Mouse (Mus musculus) gastrocnemius, postnatal 4 days (tissue): ENCODE results near the gene Gm2a. TPM values are rescaled to one million over a fixed set of nuclear protein-coding genes. Genes with fewer than 3 reads are reported as not detected.
A peak's percentile ranks its signal among the peaks of the same experiment; 100 is the strongest.

ENCODE experiments used
- DNase-seq, 2 experiments: peaks; one replicate each; pipeline ENCODE4 v3.0.0; 2021 to 2022; ENCODE audit warnings: low spot score in 2 of 2, mixed read lengths in 2 of 2
- long read RNA-seq, 2 experiments: library from polyadenylated mRNA; stranded (forward); transcript quantifications; one replicate each; pipeline ENCODE4 v2.0.0; 2021
- total RNA-seq, 2 experiments: library from RNA; stranded (reverse); gene quantifications; 2 replicates each; pipeline ENCODE4 v1.2.3; 2021

Gm2a gene
- total RNA-seq = 10 to 100 TPM; 15.4 to 15.8 TPM
- long read RNA-seq, experiment 1, full-length matches to known transcripts = 34 of 38 reads
- long read RNA-seq, experiment 1, partial matches to known transcripts = 2 of 38 reads
- long read RNA-seq, experiment 1, other reads (novel, unspliced or antisense) = 2 of 38 reads
- long read RNA-seq, experiment 2, full-length matches to known transcripts = 33 of 35 reads
- long read RNA-seq, experiment 2, partial matches to known transcripts = 1 of 35 reads
- long read RNA-seq, experiment 2, other reads (novel, unspliced or antisense) = 1 of 35 reads

DNA sequence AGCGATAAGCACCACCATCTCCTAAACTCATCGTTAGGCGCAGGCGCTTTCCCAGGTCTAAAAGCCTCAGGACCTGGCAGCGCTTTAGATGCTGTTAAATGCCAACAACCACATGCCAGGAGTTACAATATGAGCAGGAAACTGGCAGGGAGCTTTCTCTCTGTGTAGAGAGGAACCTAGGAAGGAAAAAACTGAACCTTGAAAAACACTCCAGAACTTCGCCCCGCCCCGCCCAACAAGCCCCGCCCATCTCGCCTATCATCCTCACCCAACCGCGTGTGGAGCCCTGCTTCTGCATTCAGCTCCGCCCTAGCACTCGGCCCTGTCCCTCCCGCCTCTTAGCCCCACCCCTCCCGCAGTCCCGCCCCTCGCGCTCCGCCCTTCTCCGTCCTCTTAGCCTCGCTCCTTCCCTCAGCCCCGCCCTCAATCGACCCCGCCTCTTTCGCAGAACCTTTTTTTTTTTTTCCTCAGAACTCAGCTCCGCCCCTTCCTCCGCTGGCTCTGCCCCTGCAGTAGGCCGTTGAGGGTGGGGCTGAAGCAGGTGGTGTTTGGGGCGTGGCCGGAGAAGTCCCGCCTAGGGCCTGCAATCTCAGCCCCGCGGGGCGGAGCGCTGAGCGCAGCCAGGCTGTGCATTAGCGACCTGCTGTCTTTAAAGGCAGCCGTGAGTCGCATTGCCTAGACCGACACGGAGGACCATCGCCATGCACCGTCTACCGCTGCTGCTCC, at the start of gene Gm2a:
Gene Gm2a (plus strand): TSS at position 653 of the 726 bp plus-strand sequence.
- DNase-seq = peak; percentile 77 to 92

DNA sequence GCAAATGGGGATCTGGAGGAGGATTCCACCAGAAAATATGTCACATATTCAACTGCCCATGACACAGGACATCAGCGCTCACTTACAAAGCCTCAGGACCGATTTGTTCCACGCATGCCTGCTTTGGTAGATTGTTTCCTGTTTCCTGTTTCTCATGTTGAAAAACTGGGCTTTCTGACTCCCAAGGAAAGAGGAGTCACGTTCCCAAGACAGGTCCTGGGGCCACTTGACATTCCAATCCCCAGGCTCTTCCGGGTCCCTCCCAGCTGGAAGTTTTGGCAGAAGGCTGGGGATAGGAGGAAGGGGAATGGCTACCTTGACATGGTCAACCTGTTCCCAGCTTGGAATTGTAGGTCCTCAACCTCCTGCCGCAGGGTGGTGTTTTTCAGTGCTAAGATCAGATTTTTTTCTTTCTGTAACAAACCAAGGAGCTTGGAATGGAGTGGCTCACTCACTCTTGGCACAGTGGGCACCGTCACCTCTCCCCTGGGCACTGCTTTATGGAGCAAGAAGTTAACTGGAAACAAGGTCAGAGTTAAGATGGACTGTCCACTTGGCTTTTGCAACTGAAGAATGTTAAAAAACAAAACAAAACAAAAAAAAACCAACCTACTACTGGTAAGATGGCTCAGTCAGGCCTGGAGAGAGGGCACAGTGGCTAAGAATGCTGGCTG, 46.9 kb upstream of the Gm2a start:
- DNase-seq = no peak

DNA sequence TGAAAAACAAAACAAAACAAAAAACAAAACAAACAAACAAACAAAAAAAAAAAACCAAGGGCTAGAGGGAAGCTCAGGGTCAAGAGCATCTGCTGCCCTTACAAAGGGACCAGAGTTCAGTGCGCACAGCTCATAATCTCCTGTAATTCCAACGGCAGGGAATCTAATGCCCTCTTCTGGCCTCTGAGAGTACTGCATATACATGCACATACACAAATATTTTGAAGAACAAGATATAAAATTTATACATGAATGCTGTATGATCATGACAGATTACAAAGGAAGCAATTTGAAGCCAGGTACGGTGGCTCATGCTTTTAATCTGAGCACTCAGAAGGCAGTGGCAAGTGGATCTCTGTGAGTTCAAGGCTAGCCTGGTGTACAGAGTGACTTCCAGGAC, 40.4 kb upstream of the Gm2a start:
- DNase-seq = no peak

DNA sequence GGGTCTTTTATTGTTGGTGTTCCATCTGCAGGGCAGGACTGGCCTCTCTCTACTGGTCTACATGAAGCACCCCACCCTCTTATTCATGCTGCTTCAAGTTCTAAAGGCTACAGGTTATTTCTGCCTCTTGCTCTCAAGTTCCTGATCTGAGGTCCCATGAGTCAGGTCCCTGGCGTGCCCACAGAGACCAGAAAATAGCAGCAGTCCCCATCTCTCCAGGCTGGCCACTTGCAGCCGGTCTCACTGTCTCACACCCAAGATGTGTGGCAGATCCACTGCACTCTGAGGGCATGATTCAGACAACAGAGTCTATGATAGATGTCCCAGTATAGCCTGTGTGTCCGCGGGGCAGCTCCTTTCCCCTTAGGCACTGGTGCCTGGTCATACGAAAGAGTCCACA, 37.1 kb upstream of the Gm2a start:
- no peak for DNase-seq

GRCm38 (mm10) chr11:55062856-55063255, 35.1 kb upstream of the Gm2a start:
- DNase-seq = no peak

DNA sequence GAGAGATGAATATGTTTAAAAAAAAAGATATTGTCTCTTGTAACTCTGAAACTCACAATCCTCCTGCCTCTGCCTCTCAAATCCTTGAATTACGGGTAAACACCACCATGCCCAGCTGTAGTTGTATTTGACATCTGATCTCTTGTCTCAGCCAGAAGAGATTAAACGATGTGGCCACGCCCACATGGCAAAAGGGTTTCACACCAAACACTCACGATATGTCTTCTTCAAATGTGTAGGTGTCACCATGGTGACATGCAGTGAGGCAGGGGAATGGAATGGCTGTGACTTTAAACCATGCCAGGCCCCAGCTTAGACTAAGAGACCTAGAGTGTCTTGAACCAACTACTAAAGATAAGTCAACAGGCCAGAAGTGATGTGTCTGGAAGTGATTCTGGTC, 31.0 kb upstream of the Gm2a start:
- no peak for DNase-seq

- no peak for DNase-seq
Observed at GRCm38 (mm10) chr11:55069023-55069422, 28.9 kb upstream of the Gm2a start.

GRCm38 (mm10) chr11:55071344-55071743, 26.6 kb upstream of the Gm2a start:
- DNase-seq = no peak

DNA sequence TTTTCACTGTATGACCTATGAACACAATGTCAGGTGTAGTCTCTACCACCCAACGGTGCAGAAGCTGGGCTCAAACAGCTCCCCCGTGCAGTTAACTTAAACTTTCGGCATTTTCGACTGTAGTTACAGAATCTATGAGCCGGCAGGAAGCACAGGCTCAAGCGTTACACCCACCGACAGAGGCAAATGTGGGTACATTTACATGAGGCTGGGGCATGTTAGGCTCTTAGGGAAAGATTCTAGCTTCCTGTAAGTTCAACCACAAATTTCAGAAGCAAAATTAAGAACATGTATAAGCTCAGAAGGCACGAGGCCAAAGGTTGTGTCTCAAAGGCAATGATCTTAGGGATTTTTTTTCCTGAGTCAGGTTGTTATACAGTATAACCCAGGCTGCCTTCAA, 25.4 kb upstream of the Gm2a start:
- no peak for DNase-seq

GRCm38 (mm10) chr11:55073191-55073590, 24.7 kb upstream of the Gm2a start:
- no peak for DNase-seq

DNA sequence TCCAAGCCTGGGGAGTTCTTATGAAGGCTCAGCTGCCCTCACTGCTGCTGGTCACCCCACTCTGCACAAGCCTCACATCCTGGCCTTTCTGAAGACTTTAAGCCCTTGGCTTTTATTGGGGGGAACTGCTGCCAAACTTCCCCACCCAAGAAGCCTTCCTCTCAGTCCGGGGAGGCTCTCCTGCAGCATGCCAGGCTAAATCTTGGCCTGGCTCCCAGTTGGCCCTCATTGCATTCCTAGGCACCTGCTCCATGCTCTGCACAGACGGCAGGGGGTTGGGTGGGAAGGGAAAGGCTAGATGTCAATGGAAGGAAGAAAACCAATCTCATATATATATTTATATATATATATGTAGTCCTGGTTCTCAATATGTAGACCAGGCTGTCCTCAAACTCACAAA, 22.3 kb upstream of the Gm2a start:
- DNase-seq = peak in 1 of 2 experiments; percentile 40

GRCm38 (mm10) chr11:55076234-55076633, 21.7 kb upstream of the Gm2a start:
- DNase-seq = no peak

- DNase-seq = peak; percentile 40 to 59
Observed at GRCm38 (mm10) chr11:55077331-55078231, 20.3 kb upstream of the Gm2a start, which contains the start of gene Ccdc69. Ccdc69 (minus strand) TSS chr11:55078131.

DNA sequence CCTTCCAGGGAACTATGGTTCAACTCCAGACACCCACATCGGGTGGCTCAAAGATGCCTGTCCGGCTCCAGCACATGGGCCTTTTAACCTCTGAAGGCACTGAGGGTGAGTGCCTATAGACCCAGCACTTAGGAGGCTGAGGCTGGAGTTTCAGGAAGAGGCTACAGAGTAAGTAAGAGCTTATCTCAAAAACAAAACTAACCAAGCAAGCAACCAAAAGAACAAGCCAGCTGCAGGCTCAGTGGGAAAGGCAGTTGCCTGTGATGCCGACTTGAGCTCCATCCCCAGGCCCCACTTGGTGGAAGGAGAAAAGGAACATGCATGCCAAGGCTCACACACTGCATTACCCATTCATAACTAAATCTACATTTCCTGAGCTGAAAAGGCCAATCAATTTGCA, 19.4 kb upstream of the Gm2a start:
- DNase-seq = no peak

DNA sequence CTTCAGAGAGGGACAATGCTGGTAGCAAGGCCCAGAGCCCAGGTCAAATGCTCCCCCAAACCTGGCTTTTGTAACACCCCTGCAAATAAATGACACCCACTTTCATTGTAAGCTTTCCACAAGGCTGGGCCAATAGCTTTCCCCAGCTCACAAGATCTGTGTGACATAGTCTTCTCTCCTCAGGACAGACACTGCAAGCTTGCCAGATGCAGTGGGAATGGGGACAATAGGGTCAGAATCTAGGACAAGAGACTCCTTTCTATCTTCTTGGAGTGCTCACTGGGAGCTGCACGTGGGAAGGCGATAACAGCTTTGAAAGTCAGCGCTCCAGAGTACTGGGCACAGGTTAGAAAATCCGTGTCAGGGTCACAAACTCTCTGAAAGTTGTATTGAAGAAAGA, 18.7 kb upstream of the Gm2a start:
- DNase-seq = no peak

- no peak for DNase-seq
Observed at GRCm38 (mm10) chr11:55081206-55081605, 16.7 kb upstream of the Gm2a start.

- DNase-seq = no peak
Observed at GRCm38 (mm10) chr11:55084629-55085028, 13.3 kb upstream of the Gm2a start.

- DNase-seq = no peak
Observed at GRCm38 (mm10) chr11:55085396-55085795, 12.5 kb upstream of the Gm2a start.

- DNase-seq = peak; percentile 46 to 67
Observed at GRCm38 (mm10) chr11:55087006-55087405, 10.9 kb upstream of the Gm2a start.

DNA sequence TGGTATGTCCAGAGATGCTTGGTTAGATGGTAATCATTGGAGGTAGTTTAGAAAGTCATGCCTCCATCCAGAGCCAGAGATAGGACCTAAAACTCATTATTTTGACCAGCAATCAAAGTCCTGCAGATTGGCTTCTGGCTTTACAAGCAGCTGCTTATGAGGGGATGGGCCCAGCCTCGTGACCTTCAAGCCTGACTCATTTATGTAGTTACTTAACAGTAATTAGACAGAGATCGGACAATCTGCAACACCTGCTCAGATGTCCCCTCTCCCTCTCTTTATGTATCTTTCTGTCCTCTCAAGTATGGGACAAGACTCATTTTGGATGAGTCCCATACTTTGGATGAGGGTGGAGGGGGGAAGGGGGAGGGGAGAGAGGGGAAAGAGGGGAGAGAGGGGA, 8.0 kb upstream of the Gm2a start:
- DNase-seq = no peak

- DNase-seq = no peak
Observed at GRCm38 (mm10) chr11:55093096-55093495, 4.8 kb upstream of the Gm2a start.
